Mouse (Mus musculus) central nervous system, embryonic 18 days (tissue): ENCODE measurements around the gene Olfr1153. TPM values are rescaled to one million over a fixed set of nuclear protein-coding genes. Genes with fewer than 3 reads are reported as not detected.

ENCODE experiments used
- polyA plus RNA-seq: library from polyadenylated mRNA; depleted of rRNA; stranded (reverse); fragments of >200 nt; gene quantifications from 2 replicates; pipeline ENCODE4 v1.2.3, GENCODE M21; 2012; rRNA removed

The Olfr1153 gene
- not detected in 2 replicates for polyA plus RNA-seq

GRCm38 (mm10) chr2:87894662-87895061 is at the start of gene Olfr1153:
Olfr1153 (plus strand) TSS chr2:87894962.

GRCm38 (mm10) chr2:87855562-87855961 is 39.2 kb upstream of the Olfr1153 start, which contains the start of gene Olfr1151:
Olfr1151 (plus strand) TSS chr2:87855862.

DNA sequence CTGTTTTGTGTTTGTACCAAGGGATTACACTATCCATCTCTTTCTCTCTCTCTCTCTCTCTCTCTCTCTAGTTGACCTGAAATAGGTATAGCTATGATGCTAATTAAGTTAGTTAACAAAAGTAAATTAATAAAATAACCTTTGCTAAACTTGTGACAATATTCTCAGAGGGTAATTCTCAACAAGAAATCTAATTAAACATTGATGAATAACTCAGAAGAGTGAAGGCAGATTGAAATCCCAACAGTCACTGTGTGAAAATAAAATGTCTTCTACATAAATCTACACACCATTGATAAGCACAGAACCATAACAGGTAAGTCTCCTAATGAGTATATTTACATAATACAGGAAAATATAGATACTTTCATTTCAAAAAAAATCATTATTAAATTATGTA is 28.6 kb upstream of the Olfr1153 start, which contains the start of gene Olfr1152:
TSS of gene Olfr1152 (plus strand) at position 301 of the 400 bp plus-strand sequence.

DNA sequence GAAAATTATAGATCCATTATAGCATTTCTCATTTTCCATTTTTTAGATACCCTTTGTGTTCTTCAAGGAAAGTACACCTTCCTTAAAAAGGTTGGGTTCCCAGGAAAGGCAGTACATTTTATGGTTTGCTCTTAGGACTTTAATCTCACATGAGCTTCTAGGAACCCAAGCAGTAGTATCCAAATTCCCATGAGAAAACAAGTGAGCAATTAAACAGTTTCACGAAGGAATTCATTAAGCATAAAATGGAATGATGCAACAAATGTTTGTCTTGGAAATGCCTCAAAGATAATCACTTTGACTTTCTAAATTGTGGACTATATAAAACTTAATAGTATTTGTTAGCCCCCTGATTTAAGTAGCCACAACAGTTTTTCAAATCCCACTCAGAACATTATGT is 10.3 kb downstream of the Olfr1153 start, which contains the start of gene Olfr1154:
TSS of gene Olfr1154 (minus strand) at position 101 of the 400 bp plus-strand sequence.

DNA sequence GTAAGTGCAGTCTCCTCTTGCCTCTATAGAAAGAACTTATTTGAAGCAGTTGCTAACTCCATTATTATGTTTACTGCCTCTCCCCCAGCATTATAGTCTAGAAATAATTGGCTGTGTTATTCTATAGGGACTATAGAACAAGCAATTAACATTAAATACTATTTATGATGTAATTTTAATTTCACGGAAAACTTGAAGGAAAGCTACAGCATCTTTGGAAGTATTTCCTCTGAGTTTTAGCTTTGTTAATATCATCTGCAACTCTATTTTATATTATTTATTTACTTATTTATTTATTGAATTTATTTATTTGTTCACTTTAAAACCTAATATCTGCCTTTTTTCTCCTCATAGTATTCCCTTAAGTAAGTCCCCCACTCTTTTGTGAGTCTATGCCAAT is 50.3 kb downstream of the Olfr1153 start, which contains the start of gene Olfr1155:
TSS of gene Olfr1155 (minus strand) at position 101 of the 400 bp plus-strand sequence.

Other genes starting within 250 kb of the Olfr1153 start
- not detected in 2 replicates for gene Olfr1133, start 247.6 kb upstream of the Olfr1153 start, polyA plus RNA-seq
- gene Olfr1134, start 236.5 kb upstream of the Olfr1153 start, polyA plus RNA-seq = not detected in 2 replicates
- not detected in 2 replicates for gene Olfr1135, start 221.3 kb upstream of the Olfr1153 start, polyA plus RNA-seq
- gene Olfr1136, start 201.0 kb upstream of the Olfr1153 start, polyA plus RNA-seq = not detected in 2 replicates
- gene Olfr1137, start 181.8 kb upstream of the Olfr1153 start, polyA plus RNA-seq = not detected in 2 replicates
- not detected in 2 replicates for gene Olfr1138, start 155.0 kb upstream of the Olfr1153 start, polyA plus RNA-seq
- gene Olfr1140, start 151.2 kb upstream of the Olfr1153 start, polyA plus RNA-seq = 0.11 TPM in 1 of 2 replicates, not detected in the other
- not detected in 2 replicates for gene Olfr1141, start 141.0 kb upstream of the Olfr1153 start, polyA plus RNA-seq
- not detected in 2 replicates for gene Olfr152, start 115.5 kb upstream of the Olfr1153 start, polyA plus RNA-seq
- gene Olfr1143, start 94.4 kb upstream of the Olfr1153 start, polyA plus RNA-seq = not detected in 2 replicates
- gene Olfr1145, start 85.1 kb upstream of the Olfr1153 start, polyA plus RNA-seq = not detected in 2 replicates
- not detected in 2 replicates for gene Olfr1148, start 64.4 kb upstream of the Olfr1153 start, polyA plus RNA-seq
- not detected in 2 replicates for gene Olfr1150-ps1, start 51.0 kb upstream of the Olfr1153 start, polyA plus RNA-seq
- gene Olfr1151, start 39.1 kb upstream of the Olfr1153 start, polyA plus RNA-seq = not detected in 2 replicates
- not detected in 2 replicates for gene Olfr1152, start 28.5 kb upstream of the Olfr1153 start, polyA plus RNA-seq
- not detected in 2 replicates for gene Olfr1154, start 10.2 kb downstream of the Olfr1153 start, polyA plus RNA-seq
- gene Olfr1155, start 50.2 kb downstream of the Olfr1153 start, polyA plus RNA-seq = not detected in 2 replicates
- not detected in 2 replicates for gene Olfr1156, start 58.1 kb downstream of the Olfr1153 start, polyA plus RNA-seq
- not detected in 2 replicates for gene Olfr1157, start 73.3 kb downstream of the Olfr1153 start, polyA plus RNA-seq
- gene Olfr74, start 79.7 kb downstream of the Olfr1153 start, polyA plus RNA-seq = not detected in 2 replicates
- not detected in 2 replicates for gene Olfr1158, start 95.2 kb downstream of the Olfr1153 start, polyA plus RNA-seq
- gene Olfr1160, start 113.3 kb downstream of the Olfr1153 start, polyA plus RNA-seq = not detected in 2 replicates
- not detected in 2 replicates for gene Olfr1161, start 127.8 kb downstream of the Olfr1153 start, polyA plus RNA-seq
- not detected in 2 replicates for gene Olfr73, start 142.7 kb downstream of the Olfr1153 start, polyA plus RNA-seq
- gene Olfr1162, start 156.2 kb downstream of the Olfr1153 start, polyA plus RNA-seq = not detected in 2 replicates
- gene Olfr1163, start 176.9 kb downstream of the Olfr1153 start, polyA plus RNA-seq = not detected in 2 replicates
- gene Olfr1164, start 199.0 kb downstream of the Olfr1153 start, polyA plus RNA-seq = not detected in 2 replicates
- not detected in 2 replicates for gene Olfr1166, start 233.3 kb downstream of the Olfr1153 start, polyA plus RNA-seq